Mouse (Mus musculus) ovary, adult 18-20 months (tissue): ENCODE results near the gene Hsd11b2.
"Not testable (repeated sequence)": the region's sequence is repeated elsewhere in the genome, so short reads cannot be mapped to it uniquely, and the experiment has no call there.

Experiments
- DNase-seq: peaks from one replicate; pipeline ENCODE4 v3.0.0; 2022; ENCODE audit warnings: low spot score, mixed read lengths

Hsd11b2 gene

DNA sequence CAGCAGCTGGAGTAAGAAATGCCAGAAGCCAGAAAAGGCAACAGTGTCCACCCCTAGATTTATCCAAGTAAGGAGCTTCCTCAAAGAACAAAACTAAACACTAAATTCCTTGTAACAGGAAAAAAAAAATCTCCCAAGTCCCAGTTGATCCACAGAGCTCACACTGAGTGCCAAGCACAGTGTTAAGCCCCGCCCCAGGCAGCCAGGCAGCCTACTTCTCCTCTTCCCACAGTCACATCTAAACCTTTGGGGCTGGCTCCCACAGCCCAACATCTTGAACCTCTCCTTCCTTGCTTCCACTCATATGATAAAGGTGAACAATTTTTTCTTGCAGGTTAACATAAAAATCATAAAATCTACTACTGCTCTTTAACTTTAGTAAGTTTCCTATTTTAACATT lies 45.3 kb downstream of the Hsd11b2 start:
- no peak for DNase-seq

DNA sequence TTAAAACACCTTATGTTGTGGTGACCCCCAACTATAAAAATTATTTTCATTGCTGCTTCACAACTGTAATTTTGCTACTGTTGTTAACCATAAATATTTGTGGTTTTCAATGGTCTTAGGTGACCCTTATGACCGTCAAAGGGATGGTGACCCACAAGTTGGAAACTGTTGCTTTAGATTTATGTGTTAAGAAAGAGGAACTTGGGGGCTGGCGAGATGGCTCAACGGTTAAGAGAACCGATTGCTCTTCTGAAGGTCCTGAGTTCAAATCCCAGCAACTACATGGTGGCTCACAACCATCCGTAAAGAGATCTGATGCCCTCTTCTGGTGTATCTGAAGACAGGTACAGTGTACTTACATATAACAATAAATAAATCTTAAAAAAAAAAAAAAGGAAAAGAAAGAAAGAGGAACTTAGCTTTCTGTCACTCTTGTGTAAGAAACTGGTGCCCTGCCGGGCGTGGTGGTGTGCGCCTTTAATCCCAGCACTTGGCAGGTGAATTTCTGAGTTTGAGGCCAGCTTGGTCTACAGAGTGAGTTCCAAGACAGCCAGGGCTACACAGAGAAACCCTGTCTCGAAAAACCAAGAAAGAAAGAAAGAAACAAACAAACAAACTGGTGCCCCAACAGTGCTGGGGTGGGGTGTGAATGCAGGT lies 46.1 kb downstream of the Hsd11b2 start:
- DNase-seq: not testable (repeated sequence)

DNA sequence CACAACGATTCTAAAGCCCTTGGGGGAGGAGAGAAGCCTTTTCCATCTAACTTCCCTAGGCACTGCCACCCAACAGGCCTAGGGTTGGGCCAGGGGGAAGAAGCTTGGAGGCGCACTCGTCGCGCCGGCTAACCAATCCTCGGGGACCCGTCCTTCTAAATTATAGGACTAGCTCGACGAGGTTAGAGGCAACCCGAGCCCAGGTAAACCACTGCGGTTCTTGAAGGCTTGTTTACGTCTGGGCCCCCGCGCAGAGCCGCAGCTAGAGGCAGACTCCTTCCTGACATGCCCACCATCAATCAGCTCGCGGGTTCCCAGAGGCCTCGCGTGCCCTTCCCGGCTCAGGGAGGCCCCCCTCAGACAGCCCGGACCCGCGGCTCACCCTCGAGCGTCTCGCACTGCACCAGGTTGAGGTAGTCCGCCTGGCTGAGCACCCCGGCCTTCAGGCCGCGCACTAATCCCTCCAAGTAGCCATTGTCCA lies 46.9 kb downstream of the Hsd11b2 start:
- DNase-seq: peak; percentile 16

DNA sequence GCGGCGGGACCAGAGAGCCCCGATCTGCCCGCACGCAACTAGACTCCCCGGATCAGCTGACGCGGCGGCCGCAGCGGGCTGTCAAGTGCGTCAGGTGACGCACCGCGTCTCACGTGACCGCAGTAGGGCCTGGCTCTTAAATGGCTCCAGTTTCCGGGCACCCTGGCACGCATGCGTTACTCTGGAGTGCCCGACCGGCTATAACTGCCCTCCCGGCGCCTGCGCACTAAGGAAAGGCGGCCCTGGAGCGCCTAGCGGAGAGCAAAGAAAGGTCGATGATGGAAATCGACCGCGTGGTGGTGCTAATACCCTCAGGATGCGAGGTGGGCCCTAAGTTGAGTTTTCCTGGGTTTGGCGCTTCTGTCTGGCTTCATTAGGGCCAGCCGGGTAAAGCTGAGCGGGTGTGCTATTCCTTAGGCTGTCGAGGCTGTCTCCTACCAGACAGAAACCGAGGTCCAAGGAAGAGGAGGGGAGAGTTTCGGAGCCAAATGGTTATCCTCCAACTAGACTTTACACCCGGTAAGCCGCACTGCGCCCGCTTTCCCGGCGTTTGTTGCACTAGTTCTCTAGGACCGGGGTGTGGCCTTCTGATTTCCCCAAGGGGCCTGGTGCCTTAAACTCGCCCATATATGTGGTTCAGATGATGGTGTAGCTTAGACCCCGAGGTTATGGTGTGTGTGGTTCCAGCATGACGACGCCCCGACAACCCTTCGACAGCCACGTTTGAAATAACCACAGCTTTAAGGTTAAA lies 47.6 kb downstream of the Hsd11b2 start, which contains the start of gene Atp6v0d1:
Gene Atp6v0d1, minus strand, starts transcription at position 96 of the 751 bp plus-strand sequence.
- peak; percentile 99 for DNase-seq

DNA sequence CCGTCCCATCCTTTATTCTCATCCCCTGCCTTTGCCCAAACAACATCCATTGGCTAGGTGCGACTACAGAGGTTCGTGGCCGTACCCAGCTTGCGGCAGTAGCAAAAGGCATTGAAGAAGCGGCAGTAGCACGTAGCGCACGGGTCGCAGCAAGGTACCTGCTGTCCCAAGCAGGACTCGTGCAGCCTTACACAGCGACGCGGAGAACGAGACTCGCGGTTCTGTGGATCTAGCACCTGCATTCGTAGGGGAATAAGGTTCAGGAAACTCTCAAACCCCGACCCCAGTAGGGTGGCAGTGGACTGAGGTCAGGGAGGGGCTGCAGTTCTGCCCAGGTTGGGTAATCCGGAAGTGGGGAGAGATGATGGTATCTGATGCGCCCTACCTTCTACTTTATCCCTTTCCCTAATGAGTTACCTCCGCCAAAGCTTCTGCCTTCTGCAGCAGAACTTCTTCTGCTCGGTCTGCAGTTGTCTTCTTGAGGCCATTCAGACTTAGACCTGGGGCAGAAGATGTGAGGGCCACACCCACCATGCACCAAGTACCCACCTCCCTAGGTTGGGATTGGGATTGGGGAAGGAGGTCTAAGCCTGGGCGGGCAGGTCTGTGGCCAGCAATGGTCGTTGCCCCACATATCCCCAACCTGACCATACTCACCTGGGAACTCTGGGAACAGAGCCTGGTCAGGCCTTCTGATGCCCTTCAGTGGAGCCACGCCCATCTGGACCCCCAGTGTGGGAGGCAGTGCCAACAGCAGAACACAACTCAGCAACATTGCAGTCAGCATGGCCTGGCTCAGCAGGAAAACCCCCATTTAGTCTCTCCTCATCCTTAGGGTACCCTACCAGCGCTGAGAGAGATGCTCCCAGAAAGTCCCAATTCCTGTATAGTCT lies 48.4 kb downstream of the Hsd11b2 start:
- no peak for DNase-seq

DNA sequence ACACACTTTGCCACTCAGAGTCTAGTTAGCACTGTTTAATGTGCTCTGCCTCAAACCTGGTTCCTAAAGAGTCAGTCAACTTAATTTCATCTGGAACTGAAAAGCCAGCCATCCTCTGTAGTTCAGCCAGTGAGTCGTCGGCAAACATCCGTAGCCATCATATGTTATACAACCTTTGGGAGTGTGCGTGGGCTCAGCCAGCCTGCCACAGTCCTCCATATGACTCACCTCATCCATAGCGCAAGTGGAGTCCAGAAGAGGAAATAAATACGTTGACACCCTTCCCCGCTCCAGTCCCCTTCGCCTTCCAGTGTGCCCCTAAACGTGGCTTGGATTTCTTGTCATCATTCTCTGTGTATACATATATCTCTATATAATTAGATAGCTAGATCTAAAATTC lies 53.3 kb downstream of the Hsd11b2 start:
- no peak for DNase-seq

DNA sequence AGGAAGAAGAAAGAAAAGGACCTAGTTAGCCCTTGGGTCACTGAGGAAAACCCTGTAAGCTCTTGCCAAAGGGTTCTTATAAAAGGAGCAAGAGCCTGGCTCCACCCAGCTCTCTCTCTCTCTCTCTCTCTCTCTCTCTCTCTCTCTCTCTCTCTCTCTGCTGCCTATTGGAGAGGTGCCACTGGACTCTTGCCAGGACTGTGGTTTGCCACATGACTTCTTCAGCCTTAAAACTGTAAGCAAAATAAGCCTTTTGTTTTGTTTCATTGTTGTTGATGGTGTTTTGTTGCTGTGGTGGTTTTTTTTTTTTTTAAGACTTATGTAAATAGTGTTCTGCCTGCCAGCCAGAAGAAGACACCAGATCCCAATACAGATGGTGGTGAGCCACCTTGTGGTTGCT lies 54.9 kb downstream of the Hsd11b2 start:
- DNase-seq: peak; percentile 37
